ENCODE assay signal across 23 mouse cellular contexts in the genomic region with DNA sequence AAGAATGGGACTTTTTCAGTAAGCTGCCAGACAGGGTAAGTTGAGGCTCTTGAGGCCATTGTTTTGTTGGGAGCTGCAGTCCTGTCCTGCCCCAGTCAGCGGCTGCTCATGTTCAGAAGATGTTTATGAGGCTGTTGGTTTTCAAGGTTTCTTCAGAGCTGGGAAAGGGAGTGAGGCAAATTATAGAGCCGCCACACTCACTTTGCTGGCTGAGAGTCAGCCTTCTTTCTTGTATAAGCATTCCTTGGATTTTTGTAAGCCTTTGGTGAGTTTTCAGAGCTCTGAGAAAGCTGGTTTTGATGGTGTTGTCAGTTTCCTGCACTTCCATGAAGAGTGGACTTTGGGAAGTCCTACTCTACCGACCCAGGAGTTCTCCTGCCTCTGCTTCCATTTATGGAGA. TPM values are rescaled to one million over a fixed set of nuclear protein-coding genes. Genes with fewer than 3 reads are reported as not detected.
DNase-seq lines count a peak whose midpoint lies in the region; ATAC-seq and TF ChIP-seq lines count a peak whose summit lies in the region.
"Had no signal": no experiment of that assay in that cellular context is flagged by ENCODE, and none has a peak within 500 bp of the region (broad histone marks: within the 10 kb centered on the region; RNA-seq: fewer than 3 reads in every experiment).

No protein-coding gene starts in this region.

- H3K4me1 ChIP-seq in embryonic facial prominence, embryonic 13.5 days = peaks cover 22% of the 10 kb centered on the region
- H3K4me1 ChIP-seq in embryonic facial prominence, embryonic 10.5 days = peaks cover 9% of the 10 kb centered on the region; the same call in 1 of the 2 replicates
- H3K4me1 ChIP-seq in midbrain, postnatal 0 days (ENCODE audit: insufficient read depth, low read length) = no peaks in the 10 kb centered on the region
- peaks cover 10% of the 10 kb centered on the region for H3K4me1 ChIP-seq in midbrain, embryonic 13.5 days (replicated peaks)
- H3K4me1 ChIP-seq in small intestine, adult 2 months (ENCODE audit: control insufficient read depth, insufficient read depth, insufficient read length, low read length) = peaks cover 6% of the 10 kb centered on the region; the same call in 1 of the 2 replicates

- no peak overlapping the region for H3K4me2 ChIP-seq in embryonic facial prominence, embryonic 13.5 days
- H3K4me2 ChIP-seq in midbrain, postnatal 0 days (ENCODE audit: low read depth, low read length, poor library complexity, severe bottlenecking) = no peak overlapping the region
- H3K4me2 ChIP-seq in midbrain, embryonic 13.5 days (replicated peaks) = no peak overlapping the region
- H3K4me2 ChIP-seq: forebrain, embryonic 13.5 days; heart, embryonic 15.5 days; hindbrain, embryonic 14.5 days; liver, embryonic 12.5 days; midbrain, embryonic 12.5 days had no signal

- TF ChIP-seq CTCF in left cerebral cortex, adult 2 months (IDR thresholded peaks at IDR 0.05) = no peak
- no peak for TF ChIP-seq CTCF in midbrain, postnatal 0 days (IDR thresholded peaks at IDR 0.05)
- TF ChIP-seq CTCF in small intestine, adult 2 months (IDR thresholded peaks at IDR 0.05; ENCODE audit: extremely low read depth, insufficient read length, insufficient replicate concordance, low read depth, low read length) = no peak

- TF ChIP-seq POLR2A in small intestine, adult 2 months (IDR thresholded peaks at IDR 0.05; ENCODE audit: low read depth, low read length) = no peak

- H3K36me3 ChIP-seq in embryonic facial prominence, embryonic 13.5 days = peaks cover 21% of the 10 kb centered on the region
- peaks cover 69% of the 10 kb centered on the region for H3K36me3 ChIP-seq in embryonic facial prominence, embryonic 10.5 days (replicated peaks)
- H3K36me3 ChIP-seq in midbrain, postnatal 0 days (ENCODE audit: insufficient read depth, low read length) = no peaks in the 10 kb centered on the region
- H3K36me3 ChIP-seq in midbrain, embryonic 13.5 days = peaks cover 17% of the 10 kb centered on the region; the same call in 1 of the 2 replicates
- no peaks in the 10 kb centered on the region for H3K36me3 ChIP-seq in small intestine, adult 2 months (ENCODE audit: control insufficient read depth, insufficient read depth, low read length)
- H3K36me3 ChIP-seq: heart, embryonic 15.5 days had no signal

- no peak overlapping the region for H3K9ac ChIP-seq in embryonic facial prominence, embryonic 13.5 days
- no peak overlapping the region for H3K9ac ChIP-seq in midbrain, postnatal 0 days (replicated peaks; ENCODE audit: low read length, poor library complexity, severe bottlenecking)
- H3K9ac ChIP-seq in midbrain, embryonic 13.5 days (replicated peaks) = no peak overlapping the region
- H3K9ac ChIP-seq: forebrain, embryonic 13.5 days; heart, embryonic 15.5 days; hindbrain, embryonic 14.5 days; liver, embryonic 12.5 days; midbrain, embryonic 12.5 days had no signal

- peaks cover 3% of the 10 kb centered on the region; the same call in 1 of the 2 replicates for H3K9me3 ChIP-seq in embryonic facial prominence, embryonic 13.5 days
- peaks cover 8% of the 10 kb centered on the region; the same call in 1 of the 2 replicates for H3K9me3 ChIP-seq in embryonic facial prominence, embryonic 10.5 days
- H3K9me3 ChIP-seq in midbrain, postnatal 0 days (ENCODE audit: low read length) = no peaks in the 10 kb centered on the region
- H3K9me3 ChIP-seq in midbrain, embryonic 13.5 days = 0 out of 2 replicates have a peak, but pooled peaks cover 3% of the 10 kb centered on the region
- H3K9me3 ChIP-seq: heart, embryonic 15.5 days had no signal

- no peak for ATAC-seq in embryonic facial prominence, embryonic 13.5 days (ENCODE audit: insufficient number of reproducible peaks, insufficient read depth, low FRiP score, low TSS enrichment, low read depth)
- no peak for ATAC-seq in midbrain, postnatal 0 days (ENCODE audit: low FRiP score)
- no peak for ATAC-seq in midbrain, embryonic 13.5 days
- ATAC-seq: forebrain, embryonic 13.5 days; inflammation-experienced regulatory T-cells, adult 6 months; liver, embryonic 12.5 days; Patski had no signal

- H3K27me3 ChIP-seq in embryonic facial prominence, embryonic 13.5 days = no peaks in the 10 kb centered on the region
- H3K27me3 ChIP-seq in embryonic facial prominence, embryonic 10.5 days (replicated peaks; ENCODE audit: low read depth, poor library complexity, severe bottlenecking) = no peaks in the 10 kb centered on the region
- H3K27me3 ChIP-seq in midbrain, postnatal 0 days (ENCODE audit: insufficient read depth, low read length) = no peaks in the 10 kb centered on the region
- no peaks in the 10 kb centered on the region for H3K27me3 ChIP-seq in midbrain, embryonic 13.5 days
- H3K27me3 ChIP-seq in small intestine, adult 2 months (ENCODE audit: control insufficient read depth, insufficient read depth, low read length) = peaks cover 7% of the 10 kb centered on the region
- H3K27me3 ChIP-seq: forebrain, embryonic 13.5 days; heart, embryonic 15.5 days; liver, embryonic 12.5 days; midbrain, embryonic 12.5 days; Patski had no signal

- WGBS in embryonic facial prominence, embryonic 13.5 days = 77% methylated on average over 3 of the region's 3 CpGs
- 93% methylated on average over 3 of the region's 3 CpGs for WGBS in embryonic facial prominence, embryonic 10.5 days
- 93% methylated on average over 3 of the region's 3 CpGs for WGBS in midbrain, postnatal 0 days
- WGBS in midbrain, embryonic 13.5 days = 92% methylated on average over 3 of the region's 3 CpGs
- 79% methylated on average over 3 of the region's 3 CpGs for WGBS in small intestine, adult 2 months

- H3K27ac ChIP-seq in embryonic facial prominence, embryonic 13.5 days = peak overlapping the region; percentile 36; the same call in 1 of the 2 replicates
- H3K27ac ChIP-seq in embryonic facial prominence, embryonic 10.5 days (replicated peaks) = no peak overlapping the region
- H3K27ac ChIP-seq in left cerebral cortex, adult 2 months = peak overlapping the region; percentile 24; the same call in 1 of the 2 replicates
- 0 out of 2 replicates have a peak overlapping the region, but pooled peaks have one; percentile 12 for H3K27ac ChIP-seq in midbrain, postnatal 0 days (ENCODE audit: low read depth, low read length)
- no peak overlapping the region for H3K27ac ChIP-seq in midbrain, embryonic 13.5 days
- H3K27ac ChIP-seq in small intestine, adult 2 months (ENCODE audit: insufficient read depth, low read depth, low read length) = peak overlapping the region; percentile 6; the same call in 1 of the 2 replicates
- H3K27ac ChIP-seq: forebrain, embryonic 13.5 days; heart, embryonic 15.5 days; hindbrain, embryonic 14.5 days; liver, embryonic 12.5 days; midbrain, embryonic 12.5 days had no signal

- intact Hi-C loops in left cerebral cortex, adult 2 months (cut with DNase I) = loop anchor here (10.0 kb wide), 1 partner anchor 51 kb away; no protein-coding TSS in a partner anchor

- no peak overlapping the region for H3K4me3 ChIP-seq in embryonic facial prominence, embryonic 13.5 days
- H3K4me3 ChIP-seq in embryonic facial prominence, embryonic 10.5 days = no peak overlapping the region
- H3K4me3 ChIP-seq in left cerebral cortex, adult 2 months = no peak overlapping the region
- no peak overlapping the region for H3K4me3 ChIP-seq in midbrain, postnatal 0 days (ENCODE audit: low read depth, low read length)
- no peak overlapping the region for H3K4me3 ChIP-seq in midbrain, embryonic 13.5 days (replicated peaks)
- no peak overlapping the region for H3K4me3 ChIP-seq in small intestine, adult 2 months (ENCODE audit: low read depth, low read length)
- H3K4me3 ChIP-seq: forebrain, embryonic 13.5 days; heart, embryonic 15.5 days; liver, embryonic 12.5 days; midbrain, embryonic 12.5 days had no signal

- no peak for DNase-seq in embryonic facial prominence, embryonic 10.5 days (ENCODE audit: low spot score)
- DNase-seq in left cerebral cortex, adult 2 months (ENCODE audit: extremely low spot score in 1 of 2, low spot score in 2 of 2) = no peak
- DNase-seq in left cerebral cortex, adult 11 months (ENCODE audit: low spot score) = no peak
- no peak for DNase-seq in midbrain, postnatal 0 days (ENCODE audit: low spot score)
- DNase-seq in embryo, embryonic 11 days = no peak
- DNase-seq: cerebellum, adult 2 months; cerebellum, postnatal 25 days; heart, postnatal 36 days; kidney, adult 9 months; kidney, postnatal 4 days; layer of hippocampus, adult 9-11 months; lung, adult 2 months; thymus, postnatal 25 days had no signal

RNA-seq across cellular contexts. Expression of gene Tpst1, which starts 11.1 kb away (rescaled TPM):
- polyA plus RNA-seq in embryonic facial prominence, embryonic 13.5 days (2015; fragmentation: Nextera tagmentation; extraction: Ambion mirVana) = 87.3 and 98.5 TPM in 2 replicates
- 52.3 and 55.6 TPM in 2 replicates for polyA plus RNA-seq in embryonic facial prominence, embryonic 10.5 days (2016; fragmentation: Nextera tagmentation; extraction: Ambion mirVana)
- 10 to 100 TPM; 34.0 to 34.1 TPM for total RNA-seq in left cerebral cortex, adult 2 months (2021)
- total RNA-seq in midbrain, postnatal 0 days (2014; rRNA removed) = 37.1 and 46.5 TPM in 2 replicates
- polyA plus RNA-seq in midbrain, postnatal 0 days (2015; fragmentation: Nextera tagmentation; extraction: Ambion mirVana) = 50.0 TPM in 2 replicates
- polyA plus RNA-seq in midbrain, embryonic 13.5 days (2015; fragmentation: Nextera tagmentation; extraction: Ambion mirVana) = 47.4 and 51.0 TPM in 2 replicates
- polyA plus RNA-seq in small intestine, adult 2 months (2012; rRNA removed) = 4.4 and 4.8 TPM in 2 replicates

RNA-seq across cellular contexts. Expression of gene Crcp, which starts 55.2 kb away (rescaled TPM):
- polyA plus RNA-seq in embryonic facial prominence, embryonic 13.5 days (2015; fragmentation: Nextera tagmentation; extraction: Ambion mirVana) = 44.8 and 47.1 TPM in 2 replicates
- polyA plus RNA-seq in embryonic facial prominence, embryonic 10.5 days (2016; fragmentation: Nextera tagmentation; extraction: Ambion mirVana) = 53.3 and 54.4 TPM in 2 replicates
- 10 to 100 TPM; 30.2 to 30.8 TPM for total RNA-seq in left cerebral cortex, adult 2 months (2021)
- total RNA-seq in midbrain, postnatal 0 days (2014; rRNA removed) = 54.0 and 63.3 TPM in 2 replicates
- polyA plus RNA-seq in midbrain, postnatal 0 days (2015; fragmentation: Nextera tagmentation; extraction: Ambion mirVana) = 86.8 and 90.9 TPM in 2 replicates
- 79.3 and 82.2 TPM in 2 replicates for polyA plus RNA-seq in midbrain, embryonic 13.5 days (2015; fragmentation: Nextera tagmentation; extraction: Ambion mirVana)
- 6.6 and 9.7 TPM in 2 replicates for polyA plus RNA-seq in small intestine, adult 2 months (2012; rRNA removed)

RNA-seq across cellular contexts. Expression of gene Asl, which starts 55.2 kb away (rescaled TPM):
- polyA plus RNA-seq in embryonic facial prominence, embryonic 13.5 days (2015; fragmentation: Nextera tagmentation; extraction: Ambion mirVana) = 21.8 and 24.8 TPM in 2 replicates
- polyA plus RNA-seq in embryonic facial prominence, embryonic 10.5 days (2016; fragmentation: Nextera tagmentation; extraction: Ambion mirVana) = 34.2 and 34.8 TPM in 2 replicates
- 10 to 100 TPM; 15.7 to 23.5 TPM for total RNA-seq in left cerebral cortex, adult 2 months (2021)
- 34.0 and 39.1 TPM in 2 replicates for total RNA-seq in midbrain, postnatal 0 days (2014; rRNA removed)
- 52.8 and 54.0 TPM in 2 replicates for polyA plus RNA-seq in midbrain, postnatal 0 days (2015; fragmentation: Nextera tagmentation; extraction: Ambion mirVana)
- polyA plus RNA-seq in midbrain, embryonic 13.5 days (2015; fragmentation: Nextera tagmentation; extraction: Ambion mirVana) = 30.4 and 33.4 TPM in 2 replicates
- polyA plus RNA-seq in small intestine, adult 2 months (2012; rRNA removed) = 35.9 and 54.6 TPM in 2 replicates

Comparison
In these comparisons a context has a peak if more than half of its experiments do, and no peak if none do; other contexts are left out.
1. H3K27ac ChIP-seq: peak in embryonic facial prominence, embryonic 13.5 days (single experiment), left cerebral cortex, adult 2 months (single experiment), midbrain, postnatal 0 days (single experiment) and small intestine, adult 2 months (single experiment); none in embryonic facial prominence, embryonic 10.5 days (single experiment) and midbrain, embryonic 13.5 days (single experiment).